ENCODE assay signal across 8 mouse cellular contexts in genomic region chr2:181659609-181660055, GRCm38 (mm10). TPM values are rescaled to one million over a fixed set of nuclear protein-coding genes. Genes with fewer than 3 reads are reported as not detected.
DNase-seq lines count a peak whose midpoint lies in the region; ATAC-seq lines count a peak whose summit lies in the region.

No protein-coding gene starts in this region.

- peak; percentile 63 for DNase-seq in MN1 (ENCODE audit: low spot score)
- peak; percentile 83 for DNase-seq in cerebellum, adult 9-10 months
- DNase-seq in frontal cortex, postnatal 10 days (ENCODE audit: low spot score in 2 of 2) = peak; percentile 71 to 76
- peak; percentile 80 for DNase-seq in hindbrain, embryonic 11.5 days (ENCODE audit: low spot score)
- peak; percentile 88 to 89 for DNase-seq in layer of hippocampus, postnatal 10 days (ENCODE audit: low spot score in 2 of 2)
- peak; percentile 96 for DNase-seq in lung, postnatal 10 days
- peak; percentile 81 for DNase-seq in ovary, postnatal 14 days (ENCODE audit: low spot score)
- DNase-seq in thymus, postnatal 25 days = peak; percentile 79

- 11% methylated on average over 9 of the region's 9 CpGs for WGBS in hindbrain, embryonic 11.5 days

- peak; percentile 84 for ATAC-seq in hindbrain, embryonic 11.5 days (ENCODE audit: low FRiP score)

- no peaks in the 10 kb centered on the region for H3K36me3 ChIP-seq in hindbrain, embryonic 11.5 days (ENCODE audit: control insufficient read depth, insufficient read depth, low read length)

- no peak overlapping the region for H3K4me3 ChIP-seq in hindbrain, embryonic 11.5 days (ENCODE audit: low read depth, low read length)

- no peak overlapping the region for H3K4me2 ChIP-seq in hindbrain, embryonic 11.5 days (replicated peaks; ENCODE audit: low read depth, low read length)

- no peak overlapping the region for H3K27ac ChIP-seq in hindbrain, embryonic 11.5 days (ENCODE audit: low read depth, low read length)

- no peaks in the 10 kb centered on the region for H3K9me3 ChIP-seq in hindbrain, embryonic 11.5 days (ENCODE audit: control insufficient read depth, low read length)

- H3K4me1 ChIP-seq in hindbrain, embryonic 11.5 days (replicated peaks; ENCODE audit: control insufficient read depth, insufficient read depth, low read length) = no peaks in the 10 kb centered on the region

- no peaks in the 10 kb centered on the region for H3K27me3 ChIP-seq in hindbrain, embryonic 11.5 days (ENCODE audit: control insufficient read depth, insufficient read depth, low read length)

- no peak overlapping the region for H3K9ac ChIP-seq in hindbrain, embryonic 11.5 days (ENCODE audit: low read depth, low read length)

RNA-seq across cellular contexts. Expression of gene Gm29797, which starts 2.8 kb away (rescaled TPM):
- polyA plus RNA-seq in hindbrain, embryonic 11.5 days (2014; fragmentation: Nextera tagmentation; extraction: Ambion mirVana) = 0.35 TPM in 1 of 2 replicates, not detected in the other
- total RNA-seq in layer of hippocampus, postnatal 10 days (2021) = not detected

RNA-seq across cellular contexts. Expression of gene Sox18, which starts 11.8 kb away (rescaled TPM):
- polyA plus RNA-seq in hindbrain, embryonic 11.5 days (2014; fragmentation: Nextera tagmentation; extraction: Ambion mirVana) = 17.0 and 17.1 TPM in 2 replicates
- 10 to 100 TPM; 18.1 to 20.2 TPM for total RNA-seq in layer of hippocampus, postnatal 10 days (2021)

RNA-seq across cellular contexts. Expression of gene Tcea2, which starts 20.5 kb away (rescaled TPM):
- polyA plus RNA-seq in hindbrain, embryonic 11.5 days (2014; fragmentation: Nextera tagmentation; extraction: Ambion mirVana) = 20.7 and 21.2 TPM in 2 replicates
- total RNA-seq in layer of hippocampus, postnatal 10 days (2021) = 10 to 100 TPM; 49.9 to 58.4 TPM

RNA-seq across cellular contexts. Expression of gene Rgs19, which starts 34.1 kb away (rescaled TPM):
- polyA plus RNA-seq in hindbrain, embryonic 11.5 days (2014; fragmentation: Nextera tagmentation; extraction: Ambion mirVana) = 62.2 and 63.7 TPM in 2 replicates
- total RNA-seq in layer of hippocampus, postnatal 10 days (2021) = 10 to 100 TPM; 55.1 to 59.7 TPM

RNA-seq across cellular contexts. Expression of gene Lkaaear1, which starts 38.6 kb away (rescaled TPM):
- polyA plus RNA-seq in hindbrain, embryonic 11.5 days (2014; fragmentation: Nextera tagmentation; extraction: Ambion mirVana) = not detected in 2 replicates
- total RNA-seq in layer of hippocampus, postnatal 10 days (2021) = not detected
